Mouse (Mus musculus): Measurements from ENCODE around the gene Tmem245. TPM values are rescaled to one million over a fixed set of nuclear protein-coding genes. Genes with fewer than 3 reads are reported as not detected.

Tmem245 gene
- total and polyA plus RNA-seq, 3 experiments = 7.3 to 15.0 (median 7.7) TPM

GRCm38 (mm10) chr4:56829511-56829921, 117.7 kb downstream of the Tmem245 start:
- Histone ChIP-seq H3K36me3 (ENCODE audit: control insufficient read depth in 1 of 2, insufficient read depth in 2 of 2, low read length in 2 of 2) (no peaks in the 10 kb centered on the region), H3K9me3 (replicated peaks; ENCODE audit: insufficient read depth, low read length) (no peaks in the 10 kb centered on the region), H3K27me3 (ENCODE audit: control insufficient read depth in 1 of 2, insufficient read depth in 2 of 2, low read length in 2 of 2) (no peaks in the 10 kb centered on the region), H3K9ac (ENCODE audit: control insufficient read depth, low read depth, low read length, poor library complexity, severe bottlenecking) (no peak overlapping the region), H3K4me3 (ENCODE audit: control insufficient read depth in 1 of 2, insufficient read depth in 1 of 2, low read depth in 2 of 2, low read length in 2 of 2) (no peak overlapping the region), H3K27ac (ENCODE audit: control insufficient read depth, low read depth, low read length) (no peak overlapping the region), H3K79me2 (ENCODE audit: control insufficient read depth, insufficient read depth, low read length, poor library complexity) (no peaks in the 10 kb centered on the region), H3K4me1 (ENCODE audit: control insufficient read depth in 1 of 2, insufficient read depth in 2 of 2, low read length in 2 of 2) (no peaks in the 10 kb centered on the region)
- DNase-seq (ENCODE audit: low read depth, low spot score) = no peak
- TF ChIP-seq ETS1 (IDR thresholded peaks at IDR 0.05; ENCODE audit: low read depth, low read length) (no peak), TCF12 (IDR thresholded peaks at IDR 0.05; ENCODE audit: low read depth, low read length) (no peak), ZC3H11A (IDR thresholded peaks at IDR 0.05; ENCODE audit: low read depth, low read length) (no peak), CHD2 (IDR thresholded peaks at IDR 0.05; ENCODE audit: low read length) (no peak), TBP (IDR thresholded peaks at IDR 0.05; ENCODE audit: low read depth, low read length) (no peak), BHLHE40 (IDR thresholded peaks at IDR 0.05; ENCODE audit: borderline replicate concordance, low read depth, low read length) (no peak), NELFE (IDR thresholded peaks at IDR 0.05; ENCODE audit: low read depth, low read length) (no peak), MEF2A (IDR thresholded peaks at IDR 0.05; ENCODE audit: extremely low read depth, insufficient replicate concordance, low read depth, low read length, poor library complexity, severe bottlenecking) (no peak), GATA1 (IDR thresholded peaks at IDR 0.05; ENCODE audit: low read depth, low read length) (no peak), ZKSCAN1 (IDR thresholded peaks at IDR 0.05; ENCODE audit: low read depth, low read length) (no peak), SIN3A (IDR thresholded peaks at IDR 0.05; ENCODE audit: low read length) (no peak), MYC (IDR thresholded peaks at IDR 0.05; ENCODE audit: low read depth, low read length) (no peak), ELF1 (IDR thresholded peaks at IDR 0.05; ENCODE audit: low read depth, low read length) (no peak), NRF1 (IDR thresholded peaks at IDR 0.05; ENCODE audit: insufficient read depth, low read depth, low read length, poor library complexity, severe bottlenecking) (no peak), UBTF (IDR thresholded peaks at IDR 0.05; ENCODE audit: borderline replicate concordance, insufficient read depth, low read depth, low read length) (no peak), HCFC1 (IDR thresholded peaks at IDR 0.05; ENCODE audit: low read depth, low read length) (no peak), E2F4 (IDR thresholded peaks at IDR 0.05; ENCODE audit: borderline replicate concordance, low read depth, low read length) (no peak)

GRCm38 (mm10) chr4:56828932-56829331, 118.3 kb downstream of the Tmem245 start:
- Histone ChIP-seq H3K27ac (ENCODE audit: control insufficient read depth, low read depth, low read length) (no peak overlapping the region), H3K9ac (ENCODE audit: control insufficient read depth, low read depth, low read length, poor library complexity, severe bottlenecking) (no peak overlapping the region), H3K4me1 (ENCODE audit: control insufficient read depth in 1 of 2, insufficient read depth in 2 of 2, low read length in 2 of 2) (no peaks in the 10 kb centered on the region), H3K4me3 (ENCODE audit: control insufficient read depth in 1 of 2, insufficient read depth in 1 of 2, low read depth in 2 of 2, low read length in 2 of 2) (no peak overlapping the region), H3K27me3 (ENCODE audit: control insufficient read depth in 1 of 2, insufficient read depth in 2 of 2, low read length in 2 of 2) (no peaks in the 10 kb centered on the region), H3K36me3 (ENCODE audit: control insufficient read depth in 1 of 2, insufficient read depth in 2 of 2, low read length in 2 of 2) (no peaks in the 10 kb centered on the region), H3K79me2 (ENCODE audit: control insufficient read depth, insufficient read depth, low read length, poor library complexity) (no peaks in the 10 kb centered on the region), H3K9me3 (replicated peaks; ENCODE audit: insufficient read depth, low read length) (no peaks in the 10 kb centered on the region)
- no peak for DNase-seq (ENCODE audit: low read depth, low spot score)
- TF ChIP-seq NELFE (IDR thresholded peaks at IDR 0.05; ENCODE audit: low read depth, low read length) (no peak), POLR2A (IDR thresholded peaks at IDR 0.05; ENCODE audit: control insufficient read depth in 1 of 2, insufficient read depth in 1 of 2, low read depth in 1 of 2, low read length in 2 of 2, poor library complexity in 1 of 2) (no peak), CHD1 (IDR thresholded peaks at IDR 0.05; ENCODE audit: low read depth, low read length) (no peak), GABPA (IDR thresholded peaks at IDR 0.05; ENCODE audit: low read depth, low read length) (no peak)
